Mouse (Mus musculus) fat pad, adult 2 months (tissue): ENCODE results near the gene Olfr722.
"Not testable (repeated sequence)": the region's sequence is repeated elsewhere in the genome, so short reads cannot be mapped to it uniquely, and the experiment has no call there.

Experiments used
- DNase-seq: peaks from one replicate; pipeline ENCODE4 v3.0.0-alpha.2; 2011; ENCODE audit warnings: low read depth, low spot score; ENCODE audit errors: extremely low read depth

The Olfr722 gene

DNA sequence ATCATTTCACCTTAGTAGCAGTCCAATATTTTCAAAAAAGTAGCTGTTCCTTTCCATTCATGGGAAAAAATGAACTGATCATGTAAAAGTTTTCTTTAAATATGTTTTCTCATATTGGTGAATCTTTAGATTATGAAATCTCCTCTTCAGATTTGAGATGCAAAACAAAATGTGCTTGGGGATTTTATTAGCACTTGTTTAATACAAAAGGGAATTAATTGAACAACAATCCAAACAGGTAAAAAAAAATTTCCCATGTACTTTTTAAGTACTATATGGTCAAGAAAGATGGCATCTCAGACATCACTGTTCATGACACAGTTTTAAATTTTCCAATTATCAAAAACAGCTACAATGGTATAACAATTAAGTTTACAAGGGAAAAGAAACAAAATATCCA is at the start of gene Olfr722:
TSS of gene Olfr722 (minus strand) at position 101 of the 400 bp plus-strand sequence.
- no peak for DNase-seq

DNA sequence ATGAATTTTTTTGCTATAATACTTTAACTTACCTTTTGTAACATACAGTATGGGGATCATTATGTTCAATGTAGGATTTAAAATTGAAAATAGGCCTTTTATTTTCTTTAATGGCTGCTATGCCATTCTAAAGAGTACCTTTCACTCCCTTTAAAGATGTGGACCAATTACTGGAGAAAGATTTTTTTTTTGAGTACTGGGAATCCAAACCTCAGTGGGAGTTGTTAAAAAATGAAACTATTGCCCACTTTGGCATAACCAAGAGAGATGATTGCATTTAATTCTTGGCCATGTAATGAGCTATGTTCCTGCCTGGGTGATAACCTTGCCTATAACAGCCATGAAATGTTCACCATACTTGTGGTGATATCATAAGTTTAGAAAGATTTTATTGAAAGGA is 29.9 kb upstream of the Olfr722 start, which contains the start of gene Olfr723:
TSS of gene Olfr723 (minus strand) at position 101 of the 400 bp plus-strand sequence.
- not testable (repeated sequence) for DNase-seq

DNA sequence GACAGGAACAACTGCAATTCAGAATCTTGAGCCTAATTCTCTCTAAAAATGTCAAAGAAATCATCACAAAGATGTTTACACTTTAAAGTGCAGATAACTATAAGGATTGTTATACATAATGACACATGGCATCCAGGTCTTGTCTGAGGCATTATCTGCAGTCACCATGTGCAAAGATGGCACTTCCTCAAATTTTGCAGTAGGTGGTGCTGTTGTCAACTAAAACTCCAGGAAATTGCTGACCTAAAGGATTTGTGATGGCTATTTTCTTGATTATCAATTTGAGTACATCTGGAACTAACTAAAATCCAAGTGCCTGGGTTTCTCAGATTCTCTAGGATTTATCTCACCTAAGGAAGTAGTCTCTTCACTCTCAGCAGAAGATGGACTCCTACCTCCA is 41.4 kb downstream of the Olfr722 start:
- no peak for DNase-seq
